Mouse (Mus musculus) retina, postnatal 7 days (tissue): ENCODE measurements around the gene Kctd13.
A peak's percentile ranks its signal among the peaks of the same experiment; 100 is the strongest.

Experiments used
- DNase-seq: peaks from one replicate; pipeline ENCODE4 v3.0.0-alpha.2; 2012; ENCODE audit warnings: low read depth, low spot score

Kctd13 gene

DNA sequence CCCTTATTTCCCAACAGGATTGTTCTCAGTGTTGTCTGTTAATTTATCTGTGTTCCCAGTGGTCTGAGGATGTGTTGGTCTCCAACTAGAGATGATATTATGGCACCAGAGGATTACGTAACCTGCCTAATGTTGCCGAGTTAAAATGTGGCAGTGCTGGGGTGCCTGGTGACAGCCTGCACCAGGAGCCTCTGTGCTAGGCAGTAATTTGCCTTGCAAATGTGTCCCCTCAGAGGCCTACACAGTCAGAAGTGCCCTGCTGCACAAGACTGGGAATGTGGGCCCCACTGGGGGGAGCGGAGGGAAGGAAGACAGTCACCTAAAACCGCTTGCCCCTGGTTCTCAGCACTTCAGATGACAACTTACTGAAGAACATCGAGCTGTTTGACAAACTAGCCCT, 13.1 kb downstream of the Kctd13 start:
- no peak for DNase-seq

DNA sequence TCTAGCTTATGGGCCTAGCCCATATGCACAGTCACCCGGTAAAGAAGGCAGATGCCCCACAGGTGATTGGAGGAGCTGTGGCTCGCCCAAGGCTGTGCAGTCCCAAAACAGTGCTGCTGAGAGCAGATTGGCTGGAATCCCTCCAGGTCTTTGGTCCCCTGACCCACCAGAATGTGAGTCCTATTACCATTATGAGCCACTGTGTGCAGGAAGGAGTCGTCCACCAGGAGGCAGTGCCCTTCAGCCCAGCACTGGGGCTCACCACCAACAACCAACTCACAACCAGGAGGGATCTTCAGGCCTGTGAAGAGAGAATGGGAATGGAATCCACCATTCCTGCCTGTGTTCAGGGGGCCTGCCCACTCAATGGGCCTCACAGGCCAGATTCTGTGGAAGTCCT, 17.9 kb downstream of the Kctd13 start:
- DNase-seq, result peak; percentile 28

DNA sequence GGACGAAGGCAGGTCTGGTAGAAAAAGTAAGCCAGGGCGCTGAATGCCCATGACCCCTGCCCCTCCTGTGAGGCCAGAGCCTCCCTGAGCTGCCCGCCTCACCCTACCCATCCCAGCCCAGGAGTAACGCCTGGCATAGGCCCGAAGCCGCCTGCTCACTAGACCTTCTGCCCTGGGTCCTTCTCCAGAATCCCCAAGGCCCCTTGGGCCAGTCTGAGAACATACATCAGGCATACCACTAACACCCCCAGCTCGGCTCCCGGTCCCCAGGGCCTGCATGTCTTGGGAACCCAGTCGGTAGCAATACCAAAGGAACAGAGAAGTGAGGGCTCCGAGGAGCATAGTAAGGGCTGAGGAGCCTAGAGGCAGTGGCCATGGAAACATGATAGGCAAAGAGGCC, 19.9 kb downstream of the Kctd13 start:
- DNase-seq, result no peak

GRCm38 (mm10) chr7:126949403-126949792, 20.7 kb downstream of the Kctd13 start, which contains the start of gene Asphd1:
Gene Asphd1, minus strand, starts transcription at chr7:126949582.
- no peak for DNase-seq

DNA sequence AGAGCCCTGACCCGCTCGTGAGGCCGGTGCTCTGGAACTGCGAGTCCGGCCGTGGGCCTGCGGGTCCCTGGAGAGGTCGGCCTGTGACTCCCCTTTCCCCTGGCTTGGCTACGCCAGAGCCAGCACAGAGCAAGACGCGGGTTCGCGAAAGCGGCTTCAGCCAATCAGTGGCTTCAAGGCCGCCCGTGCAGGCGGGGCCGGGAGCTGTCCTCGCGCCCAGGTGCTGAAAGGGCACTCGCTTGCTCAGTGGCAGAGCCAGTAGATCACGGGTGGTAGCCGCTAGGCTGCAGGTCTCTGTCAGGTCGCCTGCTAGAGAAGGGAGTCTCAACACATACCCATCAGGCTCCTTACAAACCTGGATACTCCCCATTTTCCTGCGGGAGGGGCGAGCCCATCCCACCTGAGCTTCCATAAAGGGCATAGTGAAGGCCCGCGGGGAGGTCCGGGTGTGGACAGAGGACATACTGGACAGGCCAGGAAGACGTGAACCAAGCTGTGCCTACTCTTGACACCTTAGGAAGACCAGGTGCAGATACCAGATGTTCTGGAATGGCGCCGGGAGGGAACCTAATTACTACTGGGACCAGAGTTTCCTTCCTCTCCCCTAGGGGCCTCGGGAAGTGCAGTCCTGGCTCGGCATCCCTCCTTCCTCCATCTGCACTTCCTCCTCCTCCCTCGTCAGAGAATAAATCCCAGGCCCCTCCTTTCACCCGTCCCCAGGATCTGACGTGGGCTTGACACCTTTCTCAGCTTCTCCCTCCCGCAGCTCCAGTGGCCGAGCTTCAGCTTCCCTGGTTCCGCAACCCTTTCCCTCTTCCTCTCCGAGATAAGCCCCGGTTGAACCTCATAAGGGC, 21.3 kb downstream of the Kctd13 start, which contains the start of gene Sez6l2:
TSS of gene Sez6l2 (plus strand) at position 771 of the 854 bp plus-strand sequence.
- peak; percentile 67 for DNase-seq

- no peak for DNase-seq
Observed at GRCm38 (mm10) chr7:126950647-126951615, 22.3 kb downstream of the Kctd13 start.

DNA sequence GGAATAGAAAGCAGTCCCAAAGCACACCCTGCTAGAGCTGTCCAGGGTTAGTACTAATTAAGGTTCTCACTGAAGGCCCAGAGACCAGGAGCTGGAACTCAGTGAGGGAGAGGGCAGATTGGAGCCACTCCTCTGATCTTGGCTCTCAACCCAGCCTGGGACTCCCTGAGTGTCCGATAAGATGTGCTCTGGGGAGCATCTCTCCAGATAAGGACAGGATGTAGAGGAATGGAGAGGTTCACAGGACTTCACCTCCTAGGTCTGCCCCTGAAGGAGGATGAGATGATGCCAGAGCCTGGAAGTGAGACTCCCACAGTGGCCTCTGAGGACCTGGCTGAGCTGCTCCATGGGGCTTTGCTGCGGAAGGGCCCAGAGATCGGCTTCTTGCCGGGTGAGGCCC, 23.1 kb downstream of the Kctd13 start:
- DNase-seq, result no peak

GRCm38 (mm10) chr7:126952646-126953045, 24.0 kb downstream of the Kctd13 start:
- no peak for DNase-seq

GRCm38 (mm10) chr7:126955125-126955524, 26.4 kb downstream of the Kctd13 start:
- DNase-seq, result no peak

DNA sequence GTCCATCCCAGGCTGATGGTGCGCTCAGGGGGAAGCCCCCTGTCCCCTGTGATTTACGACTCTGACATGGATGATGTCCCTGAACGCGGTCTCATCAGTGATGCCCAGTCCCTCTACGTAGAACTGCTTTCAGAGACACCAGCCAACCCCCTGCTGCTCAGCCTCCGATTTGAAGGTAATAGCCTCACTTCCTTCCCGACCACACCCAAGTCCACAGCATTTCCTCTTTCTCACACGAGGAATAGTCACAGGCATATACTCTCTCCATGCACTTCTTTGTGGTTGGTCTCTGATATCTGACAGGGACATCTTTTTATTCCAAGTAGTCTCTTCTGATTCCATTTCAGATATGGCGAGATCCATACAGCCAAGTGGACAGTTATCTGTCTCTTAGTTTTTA, 31.1 kb downstream of the Kctd13 start:
- no peak for DNase-seq

DNA sequence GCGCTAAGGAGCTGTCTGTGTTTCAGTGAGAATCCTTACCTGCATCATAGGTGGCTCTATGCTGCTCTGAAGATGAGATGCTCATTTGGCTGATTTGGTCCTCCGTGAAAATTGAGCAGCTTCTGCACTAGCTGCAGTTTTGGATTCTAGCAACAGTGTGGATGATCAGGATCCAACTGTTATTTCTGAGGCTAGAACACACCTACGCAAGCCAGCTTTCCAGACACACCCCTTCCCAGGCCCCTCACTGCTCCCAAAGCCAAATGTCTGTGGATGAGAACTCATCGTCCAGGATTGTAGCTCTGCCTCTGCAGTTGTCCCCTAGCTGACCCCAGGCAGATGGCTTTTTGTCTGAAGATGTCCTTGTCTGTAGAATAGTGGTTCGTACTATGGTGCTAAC, 32.4 kb downstream of the Kctd13 start:
- no peak for DNase-seq

GRCm38 (mm10) chr7:126961965-126962364, 33.3 kb downstream of the Kctd13 start:
- DNase-seq, result no peak

DNA sequence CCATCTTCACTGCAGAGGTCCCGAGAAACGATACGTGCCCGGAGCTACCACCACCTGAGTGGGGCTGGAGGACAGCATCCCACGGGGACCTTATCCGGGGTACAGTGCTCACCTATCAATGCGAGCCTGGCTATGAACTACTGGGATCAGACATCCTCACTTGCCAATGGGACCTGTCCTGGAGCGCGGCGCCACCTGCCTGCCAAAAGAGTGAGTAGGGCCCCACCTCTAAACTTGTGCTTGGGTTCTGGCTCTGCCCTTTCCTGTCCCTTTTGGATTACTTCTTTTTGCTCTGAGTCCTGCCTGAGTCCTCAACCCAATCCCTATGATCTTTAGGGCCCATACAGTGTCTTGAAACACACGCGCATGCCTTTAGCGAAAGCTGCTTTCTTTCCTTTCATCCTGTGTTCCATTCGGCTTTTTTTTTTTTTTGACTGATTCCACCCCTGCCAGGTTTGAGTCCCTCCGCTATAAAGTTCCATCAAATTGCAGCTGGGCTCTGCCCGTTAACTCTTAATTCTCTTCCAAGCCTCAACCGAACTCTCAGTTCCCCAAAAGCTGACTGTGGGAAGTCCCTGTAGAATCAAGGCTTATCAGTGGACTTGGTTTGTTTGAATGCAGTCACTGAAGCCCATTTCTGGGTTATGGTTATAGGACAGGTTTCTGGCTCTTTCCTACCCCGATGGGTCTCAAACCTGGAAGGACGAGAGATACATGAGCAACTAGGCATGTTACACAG, 35.0 kb downstream of the Kctd13 start:
- no peak for DNase-seq

DNA sequence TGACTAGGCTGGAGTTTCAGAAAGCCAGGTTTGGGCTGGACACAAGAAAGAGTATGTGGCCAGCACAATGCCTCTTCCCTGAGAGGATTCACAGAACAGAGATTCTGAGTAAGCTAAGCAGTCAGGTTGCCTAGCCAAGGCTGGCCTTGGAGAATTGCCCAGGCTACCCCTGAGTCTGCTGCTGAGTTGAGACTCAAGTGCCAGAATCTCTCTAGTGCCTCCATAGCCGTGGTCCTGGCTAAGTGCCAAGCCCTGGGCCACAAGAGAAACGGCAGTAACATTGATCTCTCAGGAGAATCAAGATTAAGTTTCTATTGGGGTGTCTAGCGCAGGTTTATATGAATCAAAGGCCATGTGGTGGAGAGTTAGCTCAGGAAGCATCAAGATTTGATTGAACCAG, 36.9 kb downstream of the Kctd13 start:
- no peak for DNase-seq

- DNase-seq, result no peak
Observed at GRCm38 (mm10) chr7:126967361-126967760, 38.7 kb downstream of the Kctd13 start.

DNA sequence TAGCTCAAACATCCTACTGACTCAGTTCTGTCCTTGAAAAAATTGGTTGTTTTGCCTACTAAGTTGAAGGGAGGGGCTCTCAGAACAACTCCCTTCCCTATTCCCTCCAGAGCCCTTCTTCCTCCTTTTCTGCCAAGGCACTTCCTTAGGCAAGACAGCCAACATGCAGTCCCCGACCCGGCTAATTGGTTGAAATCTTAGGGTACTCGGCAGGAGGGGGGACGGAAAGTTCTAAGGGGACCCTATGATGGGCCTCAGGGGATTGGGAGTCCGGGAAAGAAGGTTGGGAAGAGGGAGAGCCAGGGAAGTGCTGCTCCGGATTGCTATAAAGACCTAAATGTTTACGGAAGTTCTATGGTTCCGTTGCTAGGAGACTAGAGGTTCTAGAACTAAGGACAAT, 46.8 kb downstream of the Kctd13 start:
- DNase-seq, result no peak

GRCm38 (mm10) chr7:126975893-126975949, 47.0 kb downstream of the Kctd13 start, which contains the start of gene Cdipt:
Gene Cdipt, plus strand, starts transcription at chr7:126975914.
- no peak for DNase-seq

GRCm38 (mm10) chr7:126975950-126976866, 47.5 kb downstream of the Kctd13 start, which contains the start of gene Cdiptos:
Gene Cdiptos, minus strand, starts transcription at chr7:126976098.
- DNase-seq, result peak; percentile 94

GRCm38 (mm10) chr7:126976878-126977459, 48.3 kb downstream of the Kctd13 start:
- DNase-seq, result no peak

DNA sequence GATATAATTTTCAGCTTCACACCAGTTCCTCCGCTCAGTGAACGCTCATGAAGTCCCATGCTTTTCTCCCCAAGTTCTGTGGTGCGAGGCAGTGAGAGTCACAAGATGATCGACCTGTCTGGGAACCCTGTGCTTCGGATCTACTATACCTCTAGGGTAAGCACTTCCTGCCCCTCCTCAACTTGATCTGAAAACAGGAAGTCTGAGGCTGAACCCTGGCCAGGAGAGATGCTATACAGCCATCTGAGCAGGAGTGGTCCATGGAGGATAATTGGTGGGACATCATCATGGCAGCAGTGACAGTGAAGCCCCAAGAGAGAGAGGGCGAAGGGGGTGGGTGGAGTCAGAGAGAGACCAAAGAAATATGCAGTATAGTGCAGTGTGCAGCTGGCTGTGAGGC, 50.2 kb downstream of the Kctd13 start:
- DNase-seq, result no peak

DNA sequence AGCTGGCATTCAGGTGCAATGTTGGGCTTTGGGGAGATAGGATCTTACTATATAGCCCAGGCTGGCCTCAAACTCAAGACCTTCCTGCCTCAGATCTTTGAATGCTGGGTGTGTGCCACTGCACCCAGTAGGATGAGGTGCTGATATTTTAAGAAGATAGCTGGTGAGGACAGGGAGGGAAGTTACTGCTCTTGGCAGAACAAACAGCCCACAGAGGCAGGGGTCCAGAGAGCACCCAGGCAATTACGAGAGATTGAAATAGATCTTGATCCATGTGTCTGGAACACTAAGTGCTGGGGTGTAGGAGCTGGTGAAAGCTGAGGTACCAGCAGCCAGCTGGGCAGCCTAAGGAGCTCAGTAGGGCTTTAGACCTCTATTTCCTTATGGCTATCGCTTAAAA, 52.9 kb downstream of the Kctd13 start:
- no peak for DNase-seq
